Mouse (Mus musculus): ENCODE results near the gene Gm43064. TPM values are rescaled to one million over a fixed set of nuclear protein-coding genes. Genes with fewer than 3 reads are reported as not detected.
"Not testable (repeated sequence)": the region's sequence is repeated elsewhere in the genome, so short reads cannot be mapped to it uniquely, and the experiment has no call there.

Gene Gm43064
- polyA plus RNA-seq, 1 experiment from 2014 or later = not detected

DNA sequence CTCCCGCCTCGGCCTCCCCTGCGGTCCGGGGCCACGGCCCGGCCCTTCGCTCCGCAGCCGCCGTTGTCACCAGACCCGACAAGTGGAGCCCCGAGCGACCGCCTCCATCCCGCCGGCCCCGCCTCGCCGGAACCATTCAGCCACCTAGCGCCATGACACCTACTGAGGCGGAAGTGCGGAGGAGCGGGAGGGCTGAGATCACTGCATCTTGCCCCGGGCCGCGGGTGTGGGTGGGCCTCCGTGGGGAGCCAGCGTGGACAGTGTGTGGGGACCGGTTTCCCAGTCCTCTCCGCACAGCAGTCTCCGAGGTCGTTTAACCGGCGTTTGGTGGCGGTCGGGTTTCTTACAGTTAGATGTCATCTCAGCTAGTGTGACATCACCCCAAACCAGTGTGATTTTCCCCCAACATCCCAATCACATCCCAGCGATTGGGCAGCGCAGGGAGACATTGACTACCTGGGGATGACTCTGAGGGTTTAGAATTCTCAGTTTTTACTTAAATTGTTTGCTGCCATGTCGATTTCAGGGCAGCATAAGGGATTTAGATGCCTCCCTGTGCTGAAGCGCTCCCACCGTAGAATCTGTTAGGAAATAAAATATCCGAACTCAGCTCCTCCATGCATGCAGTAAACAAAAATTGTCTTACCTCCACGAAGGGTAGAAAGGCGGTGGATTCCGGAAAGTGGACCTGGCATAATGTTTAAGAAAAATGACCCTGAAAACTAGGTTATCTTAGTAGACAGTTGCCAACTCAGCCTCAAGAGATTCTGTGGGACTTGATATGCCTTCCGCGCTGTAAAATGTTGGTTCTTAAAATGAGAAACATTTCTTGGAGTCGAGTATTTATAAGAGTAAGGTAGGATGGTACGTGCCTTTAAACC, 17.9 kb upstream of the Gm43064 start, which contains the start of gene Hipk1:
TSS of gene Hipk1 (minus strand) at position 334 of the 881 bp plus-strand sequence.
- peak within 1 kb of the TSS; percentile 91 for H3K9ac ChIP-seq (replicated peaks; ENCODE audit: low read length)
- ATAC-seq (ENCODE audit: low FRiP score, low TSS enrichment) = peak; percentile 97
- no peaks in the 10 kb centered on the region for H3K27me3 ChIP-seq (ENCODE audit: control insufficient read depth, insufficient read depth, low read length)
- peak within 1 kb of the TSS; percentile 91 for H3K27ac ChIP-seq (replicated peaks; ENCODE audit: low read depth, low read length)
- peak within 1 kb of the TSS; percentile 68 for H3K4me2 ChIP-seq (ENCODE audit: low read length)
- DNase-seq = peak; percentile 96
- H3K4me3 ChIP-seq (replicated peaks; ENCODE audit: low read depth, low read length) = peak within 1 kb of the TSS; percentile 92
- peaks cover 15% of the 10 kb centered on the region for H3K4me1 ChIP-seq (ENCODE audit: control insufficient read depth, insufficient read depth, low read length)
- 9% methylated on average over 48 of the region's 49 CpGs for WGBS
- no peaks in the 10 kb centered on the region for H3K36me3 ChIP-seq (ENCODE audit: control insufficient read depth, insufficient read depth, low read length)
- H3K9me3 ChIP-seq (ENCODE audit: control insufficient read depth, low read length) = no peaks in the 10 kb centered on the region

DNA sequence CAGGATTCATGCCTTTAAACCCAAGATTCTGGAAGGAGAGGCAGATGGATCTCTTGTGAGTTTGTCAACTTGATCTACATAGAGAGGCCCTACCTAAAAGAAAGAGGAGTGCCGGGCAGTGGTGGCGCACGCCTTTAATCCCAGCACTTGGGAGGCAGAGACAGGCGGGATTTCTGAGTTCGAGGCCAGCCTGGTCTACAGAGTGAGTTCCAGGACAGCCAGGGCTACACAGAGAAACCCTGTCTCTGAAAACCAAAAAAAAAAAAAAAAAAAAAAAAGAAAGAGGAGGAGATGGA, 17.3 kb upstream of the Gm43064 start:
- not testable (repeated sequence) for H3K36me3 ChIP-seq (ENCODE audit: control insufficient read depth, insufficient read depth, low read length); H3K27ac ChIP-seq (replicated peaks; ENCODE audit: low read depth, low read length); DNase-seq; H3K9me3 ChIP-seq (ENCODE audit: control insufficient read depth, low read length); H3K4me3 ChIP-seq (replicated peaks; ENCODE audit: low read depth, low read length); H3K27me3 ChIP-seq (ENCODE audit: control insufficient read depth, insufficient read depth, low read length); H3K9ac ChIP-seq (replicated peaks; ENCODE audit: low read length); ATAC-seq (ENCODE audit: low FRiP score, low TSS enrichment)
- H3K4me1 ChIP-seq (ENCODE audit: control insufficient read depth, insufficient read depth, low read length) = peaks cover 15% of the 10 kb centered on the region
- H3K4me2 ChIP-seq (ENCODE audit: low read length) = peak overlapping the region; percentile 68
- 77% methylated on average over 5 of the region's 5 CpGs for WGBS

DNA sequence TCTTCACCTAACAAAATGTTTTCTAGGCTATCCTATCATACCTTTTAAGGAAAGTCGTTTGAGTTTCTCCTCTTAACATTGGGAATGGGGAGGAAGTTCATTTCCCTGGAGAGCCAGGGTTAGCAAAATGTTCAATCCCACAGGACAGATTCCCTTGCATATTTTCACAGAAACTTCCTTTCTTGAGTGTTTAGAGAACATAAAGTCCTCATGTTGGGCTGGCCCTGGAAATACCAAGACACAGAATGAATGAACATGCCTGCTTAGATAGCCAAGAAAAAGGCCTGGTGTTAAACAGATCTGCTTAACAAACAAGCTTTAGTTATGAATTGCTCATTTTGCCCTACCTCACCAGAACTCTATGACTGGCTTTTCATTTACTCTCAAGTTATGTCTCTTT, 16.8 kb upstream of the Gm43064 start:
- DNase-seq (no peak), ATAC-seq (ENCODE audit: low FRiP score, low TSS enrichment) (no peak)
- 84% methylated on average over 1 of the region's 1 CpGs for WGBS
- Histone ChIP-seq H3K4me2 (ENCODE audit: low read length) (no peak overlapping the region), H3K9me3 (ENCODE audit: control insufficient read depth, low read length) (no peaks in the 10 kb centered on the region), H3K4me3 (replicated peaks; ENCODE audit: low read depth, low read length) (no peak overlapping the region), H3K4me1 (ENCODE audit: control insufficient read depth, insufficient read depth, low read length) (peaks cover 15% of the 10 kb centered on the region), H3K27ac (replicated peaks; ENCODE audit: low read depth, low read length) (no peak overlapping the region), H3K27me3 (ENCODE audit: control insufficient read depth, insufficient read depth, low read length) (no peaks in the 10 kb centered on the region), H3K36me3 (ENCODE audit: control insufficient read depth, insufficient read depth, low read length) (no peaks in the 10 kb centered on the region), H3K9ac (replicated peaks; ENCODE audit: low read length) (no peak overlapping the region)

DNA sequence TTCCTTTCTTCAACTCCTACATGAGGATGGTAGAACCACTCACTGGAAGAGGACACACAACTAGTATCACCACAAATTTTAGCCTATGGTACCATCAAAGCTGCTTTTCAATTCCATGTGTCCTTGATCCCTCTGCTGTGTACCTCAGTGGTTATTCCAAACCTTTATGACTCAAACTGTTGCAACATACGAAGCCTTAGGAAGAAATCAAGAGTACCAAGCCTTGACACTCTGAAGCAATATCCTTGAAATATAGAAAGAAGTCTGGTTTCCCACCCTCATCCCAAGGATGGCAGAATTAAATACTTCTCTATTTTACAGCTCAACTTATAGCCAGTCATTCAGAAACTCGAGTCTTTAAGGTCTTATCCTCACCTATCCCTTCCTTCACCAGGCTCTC, 13.0 kb upstream of the Gm43064 start:
- no peak overlapping the region for H3K4me3 ChIP-seq (replicated peaks; ENCODE audit: low read depth, low read length)
- no peaks in the 10 kb centered on the region for H3K9me3 ChIP-seq (ENCODE audit: control insufficient read depth, low read length)
- H3K27ac ChIP-seq (replicated peaks; ENCODE audit: low read depth, low read length) = no peak overlapping the region
- H3K4me1 ChIP-seq (ENCODE audit: control insufficient read depth, insufficient read depth, low read length) = no peaks in the 10 kb centered on the region
- ATAC-seq (ENCODE audit: low FRiP score, low TSS enrichment) = no peak
- H3K9ac ChIP-seq (replicated peaks; ENCODE audit: low read length) = no peak overlapping the region
- no peaks in the 10 kb centered on the region for H3K27me3 ChIP-seq (ENCODE audit: control insufficient read depth, insufficient read depth, low read length)
- H3K4me2 ChIP-seq (ENCODE audit: low read length) = no peak overlapping the region
- 70% methylated on average over 2 of the region's 2 CpGs for WGBS
- no peaks in the 10 kb centered on the region for H3K36me3 ChIP-seq (ENCODE audit: control insufficient read depth, insufficient read depth, low read length)
- no peak for DNase-seq

DNA sequence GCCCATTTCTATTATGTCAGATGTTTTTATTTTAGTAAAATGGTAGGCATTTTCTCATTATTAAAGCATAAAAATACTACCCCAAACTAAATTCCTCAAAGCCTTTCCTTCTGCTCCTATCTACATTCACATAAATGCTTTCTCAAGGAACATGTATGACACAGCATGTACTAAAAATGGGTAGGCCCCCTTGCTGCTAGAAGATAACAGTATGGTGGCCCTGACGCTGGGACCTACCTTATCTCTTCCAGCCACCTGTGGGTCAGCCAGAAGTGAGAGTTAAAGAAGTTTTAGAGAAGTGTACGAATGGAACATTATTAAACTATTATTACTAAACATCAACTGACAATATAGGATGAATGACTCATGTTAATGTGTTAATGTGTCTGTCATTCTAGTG, 9.9 kb upstream of the Gm43064 start:
- H3K4me1 ChIP-seq (ENCODE audit: control insufficient read depth, insufficient read depth, low read length) = no peaks in the 10 kb centered on the region
- no peak for DNase-seq
- H3K27ac ChIP-seq (replicated peaks; ENCODE audit: low read depth, low read length) = no peak overlapping the region
- H3K36me3 ChIP-seq (ENCODE audit: control insufficient read depth, insufficient read depth, low read length) = peaks cover 21% of the 10 kb centered on the region
- H3K9me3 ChIP-seq (ENCODE audit: control insufficient read depth, low read length) = no peaks in the 10 kb centered on the region
- ATAC-seq (ENCODE audit: low FRiP score, low TSS enrichment) = no peak
- WGBS = 83% methylated on average over 2 of the region's 2 CpGs
- H3K4me2 ChIP-seq (ENCODE audit: low read length) = no peak overlapping the region
- no peaks in the 10 kb centered on the region for H3K27me3 ChIP-seq (ENCODE audit: control insufficient read depth, insufficient read depth, low read length)
- no peak overlapping the region for H3K4me3 ChIP-seq (replicated peaks; ENCODE audit: low read depth, low read length)
- no peak overlapping the region for H3K9ac ChIP-seq (replicated peaks; ENCODE audit: low read length)

DNA sequence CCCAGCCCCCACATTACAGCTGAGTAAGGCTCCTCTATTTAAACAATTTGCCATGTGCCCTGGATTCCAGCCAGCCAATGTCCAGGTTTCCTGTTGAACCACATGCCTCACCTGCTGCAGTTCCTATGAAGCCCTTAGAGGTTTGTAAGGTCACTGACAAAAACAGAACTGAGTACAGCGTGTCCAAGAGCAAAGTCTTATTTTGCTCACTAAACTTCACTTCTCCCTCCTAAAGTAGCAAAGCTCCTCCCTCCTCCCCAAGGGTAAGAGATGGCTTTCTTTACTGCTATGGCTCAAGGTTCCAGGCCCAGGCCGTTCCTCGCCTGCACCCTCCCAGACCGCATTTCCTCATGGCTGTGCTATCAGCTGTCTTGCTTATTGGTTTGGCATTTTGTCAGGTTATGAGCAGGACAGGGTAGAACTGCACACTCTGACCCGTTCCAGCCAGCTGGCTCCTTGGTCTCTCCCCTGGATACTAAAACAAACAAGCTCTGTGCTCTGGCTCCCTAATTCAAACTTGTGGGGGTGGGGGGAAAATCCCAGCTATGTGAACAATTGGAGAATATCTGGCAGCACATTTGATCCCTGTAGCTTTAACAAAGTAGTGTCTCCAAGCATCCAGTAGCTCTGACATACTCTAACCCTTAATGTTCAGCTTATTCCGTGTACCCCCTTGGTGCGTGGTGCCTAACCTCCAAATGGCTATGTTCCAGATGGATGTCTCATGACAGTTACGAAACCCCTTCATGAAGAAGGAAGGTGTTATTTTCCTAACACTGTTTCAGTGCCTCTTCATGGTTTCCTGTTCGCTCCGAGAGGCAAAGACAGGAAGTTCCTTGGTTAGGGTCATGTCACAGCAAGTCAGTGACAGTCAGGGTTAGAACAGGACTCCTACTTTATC, 7.5 kb upstream of the Gm43064 start:
- 84% methylated on average over 10 of the region's 10 CpGs for WGBS
- no peak for DNase-seq
- H3K27ac ChIP-seq (replicated peaks; ENCODE audit: low read depth, low read length) = no peak overlapping the region

DNA sequence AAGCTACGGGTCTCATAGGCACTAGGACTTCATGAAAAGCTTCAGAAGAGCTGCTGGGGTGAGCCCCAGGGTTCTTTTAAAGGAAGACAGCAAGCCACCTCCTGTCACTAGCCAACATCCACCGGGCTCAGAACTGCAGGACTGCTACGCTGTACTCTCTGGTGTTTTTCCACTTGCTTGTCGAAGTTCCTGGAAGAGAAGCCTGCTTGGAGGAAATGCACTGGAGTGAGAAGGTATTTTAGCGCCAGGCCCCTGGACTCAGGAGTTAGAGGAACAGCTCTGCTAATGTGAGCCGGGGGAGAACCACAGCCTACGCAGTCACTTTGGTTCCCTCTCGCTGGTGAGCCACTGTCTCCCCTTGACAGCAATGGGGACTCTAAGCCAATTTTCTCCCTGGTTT, 6.5 kb upstream of the Gm43064 start:
- Histone ChIP-seq H3K9me3 (ENCODE audit: control insufficient read depth, low read length) (no peaks in the 10 kb centered on the region), H3K36me3 (ENCODE audit: control insufficient read depth, insufficient read depth, low read length) (peaks cover 35% of the 10 kb centered on the region), H3K27ac (replicated peaks; ENCODE audit: low read depth, low read length) (no peak overlapping the region), H3K9ac (replicated peaks; ENCODE audit: low read length) (no peak overlapping the region), H3K4me1 (ENCODE audit: control insufficient read depth, insufficient read depth, low read length) (peaks cover 1% of the 10 kb centered on the region; the same call in 1 of the 2 replicates), H3K4me3 (replicated peaks; ENCODE audit: low read depth, low read length) (no peak overlapping the region), H3K4me2 (ENCODE audit: low read length) (no peak overlapping the region), H3K27me3 (ENCODE audit: control insufficient read depth, insufficient read depth, low read length) (no peaks in the 10 kb centered on the region)
- 93% methylated on average over 8 of the region's 8 CpGs for WGBS
- no peak for ATAC-seq (ENCODE audit: low FRiP score, low TSS enrichment)
- no peak for DNase-seq

More for the DNA sequence above, 7.5 kb upstream of the Gm43064 start:
- Histone ChIP-seq H3K4me3 (replicated peaks; ENCODE audit: low read depth, low read length) (no peak overlapping the region), H3K36me3 (ENCODE audit: control insufficient read depth, insufficient read depth, low read length) (peaks cover 32% of the 10 kb centered on the region), H3K27me3 (ENCODE audit: control insufficient read depth, insufficient read depth, low read length) (no peaks in the 10 kb centered on the region), H3K9me3 (ENCODE audit: control insufficient read depth, low read length) (no peaks in the 10 kb centered on the region), H3K4me1 (ENCODE audit: control insufficient read depth, insufficient read depth, low read length) (no peaks in the 10 kb centered on the region), H3K4me2 (ENCODE audit: low read length) (no peak overlapping the region), H3K9ac (replicated peaks; ENCODE audit: low read length) (no peak overlapping the region)
- ATAC-seq (ENCODE audit: low FRiP score, low TSS enrichment) = no peak

DNA sequence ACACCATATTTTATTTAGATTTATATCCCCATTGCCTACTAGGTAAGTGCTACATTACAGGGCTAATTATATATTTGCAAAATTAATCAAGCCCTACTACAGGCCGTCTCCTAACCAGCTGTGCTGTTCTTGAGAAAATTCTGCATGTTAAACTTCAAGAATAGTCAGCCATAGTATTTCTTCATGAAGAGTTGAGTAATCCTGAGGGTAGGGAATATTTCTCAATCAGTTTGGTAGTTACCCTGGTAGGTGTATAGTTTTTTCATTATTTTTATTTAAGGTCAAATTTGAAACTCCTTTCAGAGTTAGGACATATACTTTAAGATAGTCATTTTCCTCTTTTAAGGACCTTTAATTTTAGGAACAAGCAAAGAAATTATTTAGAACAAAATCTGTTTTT, 3.7 kb upstream of the Gm43064 start:
- Histone ChIP-seq H3K4me1 (ENCODE audit: control insufficient read depth, insufficient read depth, low read length) (peaks cover 13% of the 10 kb centered on the region), H3K9ac (replicated peaks; ENCODE audit: low read length) (no peak overlapping the region), H3K27me3 (ENCODE audit: control insufficient read depth, insufficient read depth, low read length) (no peaks in the 10 kb centered on the region), H3K27ac (replicated peaks; ENCODE audit: low read depth, low read length) (no peak overlapping the region), H3K36me3 (ENCODE audit: control insufficient read depth, insufficient read depth, low read length) (peaks cover 35% of the 10 kb centered on the region), H3K9me3 (ENCODE audit: control insufficient read depth, low read length) (no peaks in the 10 kb centered on the region), H3K4me2 (ENCODE audit: low read length) (no peak overlapping the region), H3K4me3 (replicated peaks; ENCODE audit: low read depth, low read length) (no peak overlapping the region)
- DNase-seq (no peak), ATAC-seq (ENCODE audit: low FRiP score, low TSS enrichment) (no peak)
- 89% methylated on average over 1 of the region's 1 CpGs for WGBS

Measured in midbrain, embryonic 14.5 days (tissue).